In genomic region chr7:44077703-44078102, GRCm38 (mm10) we compare ENCODE assay signal across 38 mouse cellular contexts. TPM values are rescaled to one million over a fixed set of nuclear protein-coding genes. Genes with fewer than 3 reads are reported as not detected.
"Had no signal": no experiment of that assay in that cellular context is flagged by ENCODE, and none has a peak within 500 bp of the region (broad histone marks: within the 10 kb centered on the region; RNA-seq: fewer than 3 reads in every experiment).

No protein-coding gene starts in this region.

- H3K36me3 ChIP-seq: embryonic facial prominence, embryonic 10.5 days; embryonic facial prominence, embryonic 12.5 days; embryonic facial prominence, embryonic 13.5 days; embryonic facial prominence, embryonic 15.5 days; forebrain, embryonic 10.5 days; forebrain, embryonic 12.5 days; forebrain, embryonic 15.5 days; heart, embryonic 10.5 days had no signal

- H3K9me3 ChIP-seq: embryonic facial prominence, embryonic 12.5 days; embryonic facial prominence, embryonic 13.5 days; embryonic facial prominence, embryonic 15.5 days; forebrain, embryonic 15.5 days; heart, embryonic 10.5 days had no signal

- DNase-seq: cerebellum, adult 9-11 months; cerebellum, postnatal 10 days; cerebellum, postnatal 14 days; cerebellum, postnatal 25 days; cerebellum, postnatal 36 days; embryo, embryonic 11 days; forebrain, postnatal 0 days; gastrocnemius, adult 2 months; gastrocnemius, postnatal 10 days; gastrocnemius, postnatal 14 days; gastrocnemius, postnatal 25 days; gastrocnemius, postnatal 36 days; heart, adult 2 months had no signal

- H3K9ac ChIP-seq: embryonic facial prominence, embryonic 12.5 days; embryonic facial prominence, embryonic 13.5 days; embryonic facial prominence, embryonic 15.5 days; forebrain, embryonic 12.5 days; forebrain, embryonic 13.5 days; forebrain, embryonic 15.5 days; forebrain, postnatal 0 days had no signal

- H3K4me1 ChIP-seq: embryonic facial prominence, embryonic 10.5 days; embryonic facial prominence, embryonic 12.5 days; embryonic facial prominence, embryonic 13.5 days; embryonic facial prominence, embryonic 15.5 days; forebrain, embryonic 10.5 days; forebrain, embryonic 12.5 days; forebrain, embryonic 13.5 days; forebrain, embryonic 15.5 days; heart, embryonic 10.5 days had no signal

- H3K27me3 ChIP-seq: embryonic facial prominence, embryonic 12.5 days; embryonic facial prominence, embryonic 13.5 days; embryonic facial prominence, embryonic 15.5 days; forebrain, embryonic 12.5 days; forebrain, embryonic 13.5 days; forebrain, embryonic 15.5 days had no signal

- H3K27ac ChIP-seq: embryonic facial prominence, embryonic 10.5 days; embryonic facial prominence, embryonic 12.5 days; embryonic facial prominence, embryonic 13.5 days; embryonic facial prominence, embryonic 15.5 days; forebrain, embryonic 10.5 days; forebrain, embryonic 12.5 days; forebrain, embryonic 13.5 days; forebrain, embryonic 15.5 days; gastrocnemius, adult 2 months; heart, adult 2 months; heart, embryonic 10.5 days had no signal

- H3K4me3 ChIP-seq: embryonic facial prominence, embryonic 10.5 days; embryonic facial prominence, embryonic 12.5 days; embryonic facial prominence, embryonic 13.5 days; embryonic facial prominence, embryonic 15.5 days; erythroblast, embryonic 14.5 days; forebrain, embryonic 10.5 days; forebrain, embryonic 12.5 days; forebrain, embryonic 13.5 days; forebrain, embryonic 15.5 days; gastrocnemius, adult 2 months; heart, adult 2 months; heart, embryonic 10.5 days had no signal

RNA-seq across cellular contexts. Expression of gene Klk1b21, which starts 24.4 kb away (rescaled TPM):
- total RNA-seq: common myeloid progenitor, adult 5-6 weeks; forebrain, postnatal 0 days; gastrocnemius, adult 18-20 months; gastrocnemius, adult 2 months; gastrocnemius, adult 8-10 months; gastrocnemius, postnatal 10 days; gastrocnemius, postnatal 14 days; gastrocnemius, postnatal 25 days; gastrocnemius, postnatal 36 days; gastrocnemius, postnatal 4 days; granulocyte monocyte progenitor cell, adult 5-6 weeks; heart, adult 2 months; heart, adult 8-10 months had no signal
- polyA plus RNA-seq: cortical plate, adult 2 months; embryonic facial prominence, embryonic 10.5 days; embryonic facial prominence, embryonic 11.5 days; embryonic facial prominence, embryonic 12.5 days; embryonic facial prominence, embryonic 13.5 days; embryonic facial prominence, embryonic 14.5 days; embryonic facial prominence, embryonic 15.5 days; erythroblast, embryonic 14.5 days; forebrain, embryonic 10.5 days; forebrain, embryonic 11.5 days; forebrain, embryonic 12.5 days; forebrain, embryonic 13.5 days; forebrain, embryonic 14.5 days; forebrain, embryonic 15.5 days; forebrain, embryonic 16.5 days; forebrain, postnatal 0 days; frontal cortex, adult 2 months; heart, adult 2 months; heart, embryonic 10.5 days; heart, embryonic 11.5 days had no signal

RNA-seq across cellular contexts. Expression of gene Klk1b27, which starts 25.6 kb away (rescaled TPM):
- total RNA-seq: common myeloid progenitor, adult 5-6 weeks; forebrain, postnatal 0 days; gastrocnemius, adult 18-20 months; gastrocnemius, adult 2 months; gastrocnemius, adult 8-10 months; gastrocnemius, postnatal 10 days; gastrocnemius, postnatal 14 days; gastrocnemius, postnatal 25 days; gastrocnemius, postnatal 36 days; gastrocnemius, postnatal 4 days; granulocyte monocyte progenitor cell, adult 5-6 weeks; heart, adult 2 months; heart, adult 8-10 months had no signal
- polyA plus RNA-seq: cortical plate, adult 2 months; embryonic facial prominence, embryonic 10.5 days; embryonic facial prominence, embryonic 11.5 days; embryonic facial prominence, embryonic 12.5 days; embryonic facial prominence, embryonic 13.5 days; embryonic facial prominence, embryonic 14.5 days; embryonic facial prominence, embryonic 15.5 days; erythroblast, embryonic 14.5 days; forebrain, embryonic 10.5 days; forebrain, embryonic 11.5 days; forebrain, embryonic 12.5 days; forebrain, embryonic 13.5 days; forebrain, embryonic 14.5 days; forebrain, embryonic 15.5 days; forebrain, embryonic 16.5 days; forebrain, postnatal 0 days; heart, adult 2 months; heart, embryonic 10.5 days; heart, embryonic 11.5 days had no signal

RNA-seq across cellular contexts. Expression of gene Klk1b22, which starts 34.8 kb away (rescaled TPM):
- total RNA-seq: common myeloid progenitor, adult 5-6 weeks; forebrain, postnatal 0 days; gastrocnemius, adult 18-20 months; gastrocnemius, adult 2 months; gastrocnemius, adult 8-10 months; gastrocnemius, postnatal 10 days; gastrocnemius, postnatal 14 days; gastrocnemius, postnatal 25 days; gastrocnemius, postnatal 36 days; gastrocnemius, postnatal 4 days; granulocyte monocyte progenitor cell, adult 5-6 weeks; heart, adult 2 months; heart, adult 8-10 months had no signal
- polyA plus RNA-seq: cortical plate, adult 2 months; embryonic facial prominence, embryonic 10.5 days; embryonic facial prominence, embryonic 11.5 days; embryonic facial prominence, embryonic 12.5 days; embryonic facial prominence, embryonic 13.5 days; embryonic facial prominence, embryonic 14.5 days; embryonic facial prominence, embryonic 15.5 days; erythroblast, embryonic 14.5 days; forebrain, embryonic 10.5 days; forebrain, embryonic 11.5 days; forebrain, embryonic 12.5 days; forebrain, embryonic 13.5 days; forebrain, embryonic 14.5 days; forebrain, embryonic 15.5 days; forebrain, embryonic 16.5 days; forebrain, postnatal 0 days; frontal cortex, adult 2 months; heart, adult 2 months; heart, embryonic 10.5 days; heart, embryonic 11.5 days had no signal

RNA-seq across cellular contexts. Expression of gene Klk1b16, which starts 58.9 kb away (rescaled TPM):
- total RNA-seq: common myeloid progenitor, adult 5-6 weeks; forebrain, postnatal 0 days; gastrocnemius, adult 18-20 months; gastrocnemius, adult 2 months; gastrocnemius, adult 8-10 months; gastrocnemius, postnatal 10 days; gastrocnemius, postnatal 14 days; gastrocnemius, postnatal 25 days; gastrocnemius, postnatal 36 days; gastrocnemius, postnatal 4 days; granulocyte monocyte progenitor cell, adult 5-6 weeks; heart, adult 2 months; heart, adult 8-10 months had no signal
- polyA plus RNA-seq: cortical plate, adult 2 months; embryonic facial prominence, embryonic 10.5 days; embryonic facial prominence, embryonic 11.5 days; embryonic facial prominence, embryonic 12.5 days; embryonic facial prominence, embryonic 13.5 days; embryonic facial prominence, embryonic 14.5 days; embryonic facial prominence, embryonic 15.5 days; erythroblast, embryonic 14.5 days; forebrain, embryonic 10.5 days; forebrain, embryonic 11.5 days; forebrain, embryonic 12.5 days; forebrain, embryonic 13.5 days; forebrain, embryonic 14.5 days; forebrain, embryonic 15.5 days; forebrain, embryonic 16.5 days; forebrain, postnatal 0 days; frontal cortex, adult 2 months; gonadal fat pad, adult 2 months; heart, adult 2 months; heart, embryonic 10.5 days; heart, embryonic 11.5 days had no signal
